In the genomic region with DNA sequence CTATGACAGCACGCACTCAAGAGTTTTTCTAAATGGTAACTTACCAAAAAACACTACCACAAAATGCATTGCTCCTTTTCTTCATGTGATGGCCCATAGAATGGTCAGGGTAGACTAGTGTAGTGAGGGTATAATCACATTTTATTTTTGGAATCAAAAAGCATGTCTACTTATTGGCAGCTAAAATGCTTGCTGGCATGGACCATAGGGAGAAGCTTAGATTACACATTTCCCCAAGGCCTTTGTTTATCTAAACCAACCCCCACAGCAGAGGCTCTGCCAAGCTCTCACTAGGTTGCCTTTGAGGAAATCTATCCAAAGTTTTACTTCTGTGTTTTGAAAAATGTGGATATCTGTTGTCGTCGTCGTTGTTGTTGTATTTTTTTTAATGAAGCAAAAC, we compare ENCODE assay signal across 16 mouse cellular contexts.
DNase-seq lines count a peak whose midpoint lies in the region; ATAC-seq and TF ChIP-seq lines count a peak whose summit lies in the region.
"Had no signal": no experiment of that assay in that cellular context is flagged by ENCODE, and none has a peak within 500 bp of the region (broad histone marks: within the 10 kb centered on the region; RNA-seq: fewer than 3 reads in every experiment).

No protein-coding gene starts in this region.

- TF ChIP-seq CTCF in lung, postnatal 0 days (IDR thresholded peaks at IDR 0.05) = no peak

- H3K9me3 ChIP-seq in heart, embryonic 16.5 days (replicated peaks; ENCODE audit: control insufficient read depth, low read length) = peaks cover 8% of the 10 kb centered on the region
- H3K9me3 ChIP-seq in lung, postnatal 0 days (ENCODE audit: low read length) = no peaks in the 10 kb centered on the region
- H3K9me3 ChIP-seq: hindbrain, embryonic 12.5 days had no signal

- TF ChIP-seq EP300 in lung, postnatal 0 days (IDR thresholded peaks at IDR 0.05) = no peak

- no peak overlapping the region for H3K9ac ChIP-seq in heart, embryonic 16.5 days (ENCODE audit: low read length)
- no peak overlapping the region for H3K9ac ChIP-seq in lung, postnatal 0 days (replicated peaks; ENCODE audit: low read depth)
- H3K9ac ChIP-seq: hindbrain, embryonic 12.5 days; limb, embryonic 13.5 days had no signal

- H3K27me3 ChIP-seq in heart, embryonic 16.5 days (ENCODE audit: control insufficient read depth, insufficient read depth, low read length) = no peaks in the 10 kb centered on the region
- H3K27me3 ChIP-seq in lung, postnatal 0 days (replicated peaks; ENCODE audit: insufficient read depth, low read length) = no peaks in the 10 kb centered on the region
- H3K27me3 ChIP-seq: CH12.LX; hindbrain, embryonic 12.5 days; limb, embryonic 13.5 days had no signal

- no peak for DNase-seq in heart, adult 11 months
- peak; percentile 24 for DNase-seq in NIH3T3 (ENCODE audit: low read depth)
- peak; percentile 53 for DNase-seq in adrenal gland, postnatal 14 days
- DNase-seq in lung, postnatal 0 days (ENCODE audit: low spot score) = peak; percentile 48
- DNase-seq in cerebellum, postnatal 4 days (ENCODE audit: low spot score in 2 of 2) = no peak
- no peak for DNase-seq in left cerebral cortex, adult 11 months (ENCODE audit: low spot score)
- DNase-seq: gastrocnemius, postnatal 36 days; kidney, adult 2 months; right cerebral cortex, postnatal 4 days; thymus, adult 2 months had no signal

- no peak for ATAC-seq in heart, embryonic 16.5 days (replicated peaks; ENCODE audit: extremely low read depth, insufficient read depth, low FRiP score)
- peak; percentile 46 for ATAC-seq in lung, postnatal 0 days
- ATAC-seq: midbrain, embryonic 16.5 days had no signal

- 72% methylated on average over 4 of the region's 4 CpGs for WGBS in heart, embryonic 16.5 days
- WGBS in lung, postnatal 0 days = 64% methylated on average over 4 of the region's 4 CpGs

- H3K27ac ChIP-seq in heart, embryonic 16.5 days (ENCODE audit: low read length) = 0 out of 2 replicates have a peak overlapping the region, but pooled peaks have one; percentile 5
- no peak overlapping the region for H3K27ac ChIP-seq in lung, postnatal 0 days (ENCODE audit: low read length)
- H3K27ac ChIP-seq: hindbrain, embryonic 12.5 days; left cerebral cortex, adult 2 months; limb, embryonic 13.5 days had no signal

- H3K4me3 ChIP-seq in heart, embryonic 16.5 days (ENCODE audit: low read length) = no peak overlapping the region
- H3K4me3 ChIP-seq in lung, postnatal 0 days (ENCODE audit: low read depth, low read length) = no peak overlapping the region
- H3K4me3 ChIP-seq: hindbrain, embryonic 12.5 days; left cerebral cortex, adult 2 months; limb, embryonic 13.5 days had no signal

- H3K4me1 ChIP-seq in heart, embryonic 16.5 days (ENCODE audit: control insufficient read depth, insufficient read depth, low read length) = peaks cover 10% of the 10 kb centered on the region
- H3K4me1 ChIP-seq in lung, postnatal 0 days (ENCODE audit: insufficient read depth, low read depth, low read length) = no peaks in the 10 kb centered on the region
- H3K4me1 ChIP-seq: hindbrain, embryonic 12.5 days had no signal

- no peak overlapping the region for H3K4me2 ChIP-seq in heart, embryonic 16.5 days (ENCODE audit: low read depth, low read length)
- no peak overlapping the region for H3K4me2 ChIP-seq in lung, postnatal 0 days (replicated peaks; ENCODE audit: low read depth, low read length)
- H3K4me2 ChIP-seq: hindbrain, embryonic 12.5 days; limb, embryonic 13.5 days had no signal

- no peaks in the 10 kb centered on the region for H3K36me3 ChIP-seq in heart, embryonic 16.5 days (ENCODE audit: control insufficient read depth, insufficient read depth)
- no peaks in the 10 kb centered on the region for H3K36me3 ChIP-seq in lung, postnatal 0 days (ENCODE audit: insufficient read depth, low read length)
- H3K36me3 ChIP-seq: hindbrain, embryonic 12.5 days; limb, embryonic 13.5 days had no signal

Comparison
In these comparisons a context has a peak if more than half of its experiments do, and no peak if none do; other contexts are left out.
1. DNase-seq: peak in NIH3T3 (single experiment), adrenal gland, postnatal 14 days (single experiment) and lung, postnatal 0 days (single experiment); none in heart, adult 11 months (single experiment), cerebellum, postnatal 4 days (0 of 2) and left cerebral cortex, adult 11 months (single experiment).